Mouse (Mus musculus): Measurements from ENCODE around the gene Gse1. TPM values are rescaled to one million over a fixed set of nuclear protein-coding genes. Genes with fewer than 3 reads are reported as not detected.

Gene Gse1
- total RNA-seq, 2 experiments from 2014 or later: 23.9 to 24.1 TPM

- DNase-seq (ENCODE audit: low spot score in 2 of 2): no peak
Measured at GRCm38 (mm10) chr8:120268541-120268980, 40.3 kb downstream of the Gse1 start.

GRCm38 (mm10) chr8:120270449-120270848, 42.2 kb downstream of the Gse1 start:
- peak; percentile 62 to 68 for DNase-seq (ENCODE audit: low spot score in 2 of 2)

- no peak for DNase-seq (ENCODE audit: low spot score in 2 of 2)
Measured at GRCm38 (mm10) chr8:120273430-120273829, 45.2 kb downstream of the Gse1 start.

GRCm38 (mm10) chr8:120276051-120276890, 48.0 kb downstream of the Gse1 start:
- DNase-seq (ENCODE audit: low spot score in 2 of 2): peak; percentile 96

GRCm38 (mm10) chr8:120276891-120277426, 48.7 kb downstream of the Gse1 start:
- no peak for DNase-seq (ENCODE audit: low spot score in 2 of 2)

- no peak for DNase-seq (ENCODE audit: low spot score in 2 of 2)
Measured at GRCm38 (mm10) chr8:120278009-120278408, 49.8 kb downstream of the Gse1 start.

GRCm38 (mm10) chr8:120279418-120279817, 51.2 kb downstream of the Gse1 start:
- no peak for DNase-seq (ENCODE audit: low spot score in 2 of 2)

GRCm38 (mm10) chr8:120281487-120281886, 53.2 kb downstream of the Gse1 start:
- peak; percentile 70 to 74 for DNase-seq (ENCODE audit: low spot score in 2 of 2)

GRCm38 (mm10) chr8:120282465-120282864, 54.2 kb downstream of the Gse1 start:
- DNase-seq (ENCODE audit: low spot score in 2 of 2): no peak

- no peak for DNase-seq (ENCODE audit: low spot score in 2 of 2)
Measured at GRCm38 (mm10) chr8:120284265-120284664, 56.0 kb downstream of the Gse1 start.

GRCm38 (mm10) chr8:120285033-120285432, 56.8 kb downstream of the Gse1 start:
- DNase-seq (ENCODE audit: low spot score in 2 of 2): no peak

- DNase-seq (ENCODE audit: low spot score in 2 of 2): no peak
Measured at GRCm38 (mm10) chr8:120285878-120286277, 57.6 kb downstream of the Gse1 start.

- DNase-seq (ENCODE audit: low spot score in 2 of 2): peak; percentile 58 to 61
Measured at GRCm38 (mm10) chr8:120288122-120288908, 60.1 kb downstream of the Gse1 start.

GRCm38 (mm10) chr8:120289191-120289590, 60.9 kb downstream of the Gse1 start:
- DNase-seq (ENCODE audit: low spot score in 2 of 2): no peak

- DNase-seq (ENCODE audit: low spot score in 2 of 2): no peak
Measured at GRCm38 (mm10) chr8:120289698-120290181, 61.5 kb downstream of the Gse1 start.

- no peak for DNase-seq (ENCODE audit: low spot score in 2 of 2)
Measured at GRCm38 (mm10) chr8:120290614-120291013, 62.4 kb downstream of the Gse1 start.

GRCm38 (mm10) chr8:120291650-120292049, 63.4 kb downstream of the Gse1 start:
- DNase-seq (ENCODE audit: low spot score in 2 of 2): no peak

- DNase-seq (ENCODE audit: low spot score in 2 of 2): no peak
Measured at GRCm38 (mm10) chr8:120292316-120293107, 64.3 kb downstream of the Gse1 start.

GRCm38 (mm10) chr8:120293421-120294357, 65.4 kb downstream of the Gse1 start:
- DNase-seq (ENCODE audit: low spot score in 2 of 2): no peak
